Mouse (Mus musculus) hindbrain, embryonic 11.5 days (tissue): ENCODE data around the gene Emc1. TPM values are rescaled to one million over a fixed set of nuclear protein-coding genes. Genes with fewer than 3 reads are reported as not detected.

Experiments used
- ATAC-seq: fragments of 200-750 bp; cut with Nextera tagmentation; 2 replicates; pipeline ENCODE4 v1.8.0; 2017; ENCODE audit warnings: mild to moderate bottlenecking, moderate TSS enrichment, moderate library complexity; ENCODE audit not compliant: low FRiP score
- DNase-seq: peaks from one replicate; pipeline ENCODE4 v3.0.0-alpha.2; 2015; ENCODE audit warnings: low spot score
- H3K27ac ChIP-seq: fragments of 300-500 bp; sonication (generic); 2 replicates; pipeline ENCODE4 v1.5.1; 2014; ENCODE audit warnings: mild to moderate bottlenecking, low read depth, low read length
- H3K27me3 ChIP-seq: fragments of 300-500 bp; sonication (generic); 2 replicates; pipeline ENCODE4 v1.6.1; 2014; ENCODE audit warnings: mild to moderate bottlenecking, low read length, moderate library complexity, mixed read lengths; ENCODE audit not compliant: control insufficient read depth, insufficient read depth
- H3K36me3 ChIP-seq: fragments of 300-500 bp; sonication (generic); 2 replicates; pipeline ENCODE4 v1.6.1; 2014; ENCODE audit warnings: mild to moderate bottlenecking, low read length, moderate library complexity, mixed read lengths; ENCODE audit not compliant: control insufficient read depth, insufficient read depth
- H3K4me1 ChIP-seq: fragments of 300-500 bp; sonication (generic); replicated peaks from 2 replicates; pipeline ENCODE4 v1.6.1; 2014; ENCODE audit warnings: low read length, mixed read lengths; ENCODE audit not compliant: control insufficient read depth, insufficient read depth
- H3K4me2 ChIP-seq: fragments of 300-500 bp; sonication (generic); replicated peaks from 2 replicates; pipeline ENCODE4 v1.6.1; 2014; ENCODE audit warnings: mild to moderate bottlenecking, low read depth, low read length
- H3K4me3 ChIP-seq: fragments of 300-500 bp; sonication (generic); 2 replicates; pipeline ENCODE4 v1.5.1; 2014; ENCODE audit warnings: low read depth, low read length
- H3K9ac ChIP-seq: fragments of 300-500 bp; sonication (generic); 2 replicates; pipeline ENCODE4 v1.6.1; 2014; ENCODE audit warnings: low read depth, low read length
- H3K9me3 ChIP-seq: fragments of 300-500 bp; sonication (generic); 2 replicates; pipeline ENCODE4 v1.6.1; 2016; ENCODE audit warnings: low read length; ENCODE audit not compliant: control insufficient read depth
- WGBS: fragments of 180-500 bp; shearing (Covaris S2); extraction: QIAGEN DNeasy Blood & Tissue Kit; methylation state at CpG from one replicate; pipeline ENCODE4 v1.1.7; 2014; 5-methylcytosine and 5-hydroxymethylcytosine counted together
- polyA plus RNA-seq: library from polyadenylated mRNA; unstranded; fragments of >200 nt; fragmentation: Nextera tagmentation; extraction: Ambion mirVana; gene quantifications from 2 replicates; pipeline ENCODE4 v1.2.1, GENCODE M21; 2014

Gene Emc1
- polyA plus RNA-seq, 1 experiment from 2014 or later, result 23.5 TPM

DNA sequence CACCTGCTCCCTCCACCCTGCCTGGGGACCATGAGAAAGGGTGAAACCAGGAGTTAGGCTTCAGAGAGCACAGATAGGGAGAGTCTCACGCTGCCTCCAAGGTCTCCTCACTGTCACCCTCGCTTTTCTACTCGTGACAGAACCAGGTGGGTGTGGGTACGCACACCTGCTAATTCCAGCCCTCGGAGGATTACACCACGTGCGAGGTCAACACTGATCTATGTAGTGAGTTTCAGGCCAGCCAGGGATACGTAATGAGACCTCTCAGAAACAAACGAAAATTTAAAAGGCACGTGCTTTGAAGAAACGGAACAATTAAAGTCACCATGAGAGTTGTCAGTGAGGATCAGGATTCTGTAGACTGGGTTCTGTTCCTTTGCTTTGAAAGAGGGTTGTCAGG lies 33.9 kb upstream of the Emc1 start:
- DNase-seq (no peak), ATAC-seq (no peak)
- no peak overlapping the region for H3K9ac ChIP-seq
- no peak overlapping the region for H3K4me2 ChIP-seq
- H3K4me3 ChIP-seq, result no peak overlapping the region
- no peaks in the 10 kb centered on the region for H3K9me3 ChIP-seq
- H3K27ac ChIP-seq, result no peak overlapping the region
- no peaks in the 10 kb centered on the region for H3K4me1 ChIP-seq
- no peaks in the 10 kb centered on the region for H3K36me3 ChIP-seq
- H3K27me3 ChIP-seq, result no peaks in the 10 kb centered on the region
- 93% methylated on average over 11 of the region's 11 CpGs for WGBS

DNA sequence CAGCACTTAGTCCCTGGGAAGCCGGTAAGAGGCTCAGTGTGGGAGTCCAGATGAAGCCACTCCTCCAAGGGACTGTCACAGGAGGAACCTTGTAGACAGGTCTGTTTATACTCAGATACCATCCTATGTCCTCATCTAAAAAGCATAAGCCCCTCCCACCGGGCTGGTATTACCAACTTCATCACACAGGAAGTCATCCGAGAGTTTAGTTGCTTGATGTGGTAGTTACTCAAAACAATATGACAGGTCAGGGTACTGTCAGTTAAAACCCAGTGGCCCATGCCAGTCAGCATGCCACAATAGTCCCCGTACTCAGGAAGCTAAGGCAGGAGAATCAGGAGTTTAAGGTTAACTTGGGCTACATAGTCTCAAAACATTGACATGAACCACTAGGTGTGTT lies 32.6 kb upstream of the Emc1 start:
- no peak for ATAC-seq
- H3K4me1 ChIP-seq, result no peaks in the 10 kb centered on the region

DNA sequence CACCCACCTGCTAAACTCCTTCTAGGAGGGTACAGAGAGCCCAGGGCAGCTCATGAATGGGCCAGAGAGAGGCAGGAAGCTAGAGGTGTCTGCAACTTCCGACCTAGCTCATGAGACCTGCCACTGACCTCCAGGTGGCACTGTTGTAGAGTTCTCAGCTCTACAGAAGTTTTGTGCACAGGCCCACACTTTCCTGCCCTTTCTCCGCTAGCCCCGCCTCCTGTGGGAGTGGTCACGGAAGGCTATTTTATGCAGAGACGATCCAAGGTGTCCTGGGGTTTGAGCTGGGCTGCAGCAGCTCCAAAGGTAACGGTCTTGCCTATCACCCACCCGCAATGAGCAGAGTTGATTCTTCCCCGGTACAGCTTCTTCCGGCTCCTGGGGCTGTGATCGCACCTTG lies 21.8 kb upstream of the Emc1 start:
- H3K4me1 ChIP-seq, result no peaks in the 10 kb centered on the region
- H3K27me3 ChIP-seq, result no peaks in the 10 kb centered on the region
- H3K9ac ChIP-seq, result no peak overlapping the region
- no peak overlapping the region for H3K4me3 ChIP-seq
- no peak for ATAC-seq
- WGBS, result 9% methylated on average over 10 of the region's 10 CpGs
- no peak overlapping the region for H3K27ac ChIP-seq
- H3K4me2 ChIP-seq, result peak overlapping the region; percentile 31; the same call in 1 of the 2 replicates
- H3K36me3 ChIP-seq, result no peaks in the 10 kb centered on the region
- H3K9me3 ChIP-seq, result no peaks in the 10 kb centered on the region
- peak; percentile 79 for DNase-seq

More for the DNA sequence above, 32.6 kb upstream of the Emc1 start:
- Histone ChIP-seq H3K9ac (no peak overlapping the region), H3K9me3 (no peaks in the 10 kb centered on the region), H3K36me3 (no peaks in the 10 kb centered on the region), H3K4me3 (no peak overlapping the region), H3K27ac (no peak overlapping the region), H3K4me2 (no peak overlapping the region), H3K27me3 (no peaks in the 10 kb centered on the region)
- no peak for DNase-seq
- WGBS, result 94% methylated on average over 4 of the region's 4 CpGs

DNA sequence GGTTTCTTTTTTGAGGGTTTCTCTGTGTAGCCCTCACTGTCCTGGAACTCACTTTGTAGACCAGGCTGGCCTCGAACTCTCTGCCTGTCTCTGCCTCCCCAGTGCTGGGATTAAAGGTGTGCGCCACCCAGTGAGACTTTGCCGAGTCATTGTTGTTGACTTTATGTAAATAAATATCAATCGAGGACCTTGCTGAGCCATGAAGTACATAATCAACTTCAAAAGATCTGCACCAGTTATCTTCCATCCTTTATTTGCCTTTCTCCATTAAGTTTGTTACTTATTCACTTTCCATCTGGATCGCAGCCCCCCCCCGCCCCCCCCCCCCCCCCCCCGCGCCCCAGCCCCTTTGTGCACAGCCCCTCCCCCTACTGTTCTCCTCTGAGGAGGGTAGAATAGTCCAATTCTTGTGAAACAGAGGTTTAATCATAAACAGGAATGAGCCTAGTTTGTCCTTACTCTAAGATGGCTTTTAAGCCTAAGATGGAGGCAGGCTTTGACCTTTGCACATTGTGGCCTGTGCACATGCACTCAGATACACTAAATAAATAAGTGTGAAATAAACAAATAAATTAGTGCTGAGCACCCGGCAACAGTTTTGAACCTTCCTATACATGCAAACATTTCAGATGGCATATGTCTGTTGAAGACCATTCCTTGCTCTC lies 17.6 kb upstream of the Emc1 start:
- H3K9ac ChIP-seq, result no peak overlapping the region
- ATAC-seq (no peak), DNase-seq (no peak)
- H3K27me3 ChIP-seq, result no peaks in the 10 kb centered on the region; the same call in 1 of the 2 replicates
- no peak overlapping the region for H3K4me3 ChIP-seq
- no peaks in the 10 kb centered on the region for H3K36me3 ChIP-seq
- no peak overlapping the region for H3K4me2 ChIP-seq
- WGBS, result 63% methylated on average over 7 of the region's 9 CpGs
- no peaks in the 10 kb centered on the region for H3K4me1 ChIP-seq
- no peaks in the 10 kb centered on the region for H3K9me3 ChIP-seq
- H3K27ac ChIP-seq, result no peak overlapping the region

DNA sequence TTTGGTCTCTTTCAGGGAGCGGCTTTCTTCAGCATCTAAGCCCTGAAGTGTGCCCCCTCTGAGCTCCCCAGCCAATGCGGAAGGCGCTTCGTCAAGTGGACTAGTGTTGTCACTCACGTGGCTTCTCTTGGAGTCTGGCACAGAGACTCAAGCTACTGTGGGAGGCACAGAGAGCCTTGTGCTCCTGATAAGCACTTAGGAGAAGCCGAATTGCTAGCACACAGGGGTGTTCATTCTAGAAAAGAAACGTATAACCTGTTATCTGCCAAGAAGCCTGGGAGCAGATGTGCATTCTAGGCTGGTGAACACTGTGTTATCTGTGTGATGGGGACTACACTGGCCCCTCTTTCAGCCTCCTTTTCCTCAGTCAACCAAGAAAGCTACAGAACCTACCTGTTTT lies 16.9 kb upstream of the Emc1 start:
- Histone ChIP-seq H3K27me3 (no peaks in the 10 kb centered on the region; the same call in 1 of the 2 replicates), H3K4me3 (no peak overlapping the region), H3K9ac (no peak overlapping the region), H3K36me3 (no peaks in the 10 kb centered on the region), H3K4me2 (no peak overlapping the region), H3K9me3 (no peaks in the 10 kb centered on the region), H3K27ac (no peak overlapping the region), H3K4me1 (no peaks in the 10 kb centered on the region)
- ATAC-seq, result no peak
- 70% methylated on average over 7 of the region's 7 CpGs for WGBS
- DNase-seq, result no peak

DNA sequence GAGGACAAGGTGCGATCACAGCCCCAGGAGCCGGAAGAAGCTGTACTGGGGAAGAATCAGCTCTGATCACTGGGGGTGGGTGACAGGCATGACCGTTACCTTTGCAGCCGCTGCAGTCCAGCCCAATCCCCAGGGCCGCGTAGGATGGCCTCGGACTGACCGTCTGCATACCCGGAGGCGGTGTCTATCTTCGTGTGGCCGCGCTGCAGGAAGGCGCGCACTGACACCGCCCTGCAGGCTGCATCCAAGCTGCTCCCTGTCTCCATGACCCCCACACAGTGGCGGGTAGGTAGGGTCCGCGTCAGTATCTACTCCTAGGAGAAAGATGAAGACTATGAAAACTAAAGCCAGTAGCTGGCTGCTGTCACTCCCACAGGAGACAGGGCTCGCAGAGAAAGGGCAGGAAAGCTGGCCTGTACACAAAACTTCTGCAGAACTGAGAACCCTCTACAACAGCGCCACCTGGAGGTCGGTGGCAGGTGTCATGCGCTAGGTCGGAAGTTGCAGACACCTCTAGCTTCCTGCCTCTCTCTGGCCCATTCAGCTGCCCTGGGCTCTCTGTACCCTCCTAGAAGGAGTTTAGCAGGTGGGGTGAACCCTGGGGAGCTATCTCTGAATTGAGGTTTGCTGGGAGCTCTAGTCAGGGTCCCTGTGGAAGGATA lies 15.4 kb upstream of the Emc1 start:
- H3K27me3 ChIP-seq, result no peaks in the 10 kb centered on the region; the same call in 1 of the 2 replicates
- no peak overlapping the region for H3K9ac ChIP-seq
- no peak for ATAC-seq
- WGBS, result 22% methylated on average over 24 of the region's 24 CpGs
- H3K9me3 ChIP-seq, result no peaks in the 10 kb centered on the region
- H3K4me1 ChIP-seq, result no peaks in the 10 kb centered on the region
- DNase-seq, result peak; percentile 81
- no peak overlapping the region for H3K27ac ChIP-seq
- H3K4me2 ChIP-seq, result 0 out of 2 replicates have a peak overlapping the region, but pooled peaks have one; percentile 14
- H3K36me3 ChIP-seq, result no peaks in the 10 kb centered on the region
- no peak overlapping the region for H3K4me3 ChIP-seq

DNA sequence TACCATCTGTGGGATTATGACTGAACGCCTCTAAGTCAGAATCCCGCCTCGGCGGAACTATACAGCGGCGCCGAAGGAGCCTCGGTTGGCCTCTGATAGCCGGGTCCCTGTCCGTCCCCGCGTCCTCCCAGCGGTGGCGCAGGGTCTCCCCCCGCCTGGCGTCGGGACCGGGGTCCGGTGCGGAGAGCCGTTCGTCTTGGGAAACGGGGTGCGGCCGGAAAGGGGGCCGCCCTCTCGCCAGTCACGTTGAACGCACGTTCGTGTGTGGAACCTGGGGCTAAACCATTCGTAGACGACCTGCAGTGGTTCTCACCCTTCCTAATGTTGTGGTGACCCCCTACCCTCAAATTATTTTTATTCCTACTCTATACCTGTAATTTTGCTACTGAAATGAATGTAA lies 14.2 kb upstream of the Emc1 start:
- 55% methylated on average over 33 of the region's 33 CpGs for WGBS

DNA sequence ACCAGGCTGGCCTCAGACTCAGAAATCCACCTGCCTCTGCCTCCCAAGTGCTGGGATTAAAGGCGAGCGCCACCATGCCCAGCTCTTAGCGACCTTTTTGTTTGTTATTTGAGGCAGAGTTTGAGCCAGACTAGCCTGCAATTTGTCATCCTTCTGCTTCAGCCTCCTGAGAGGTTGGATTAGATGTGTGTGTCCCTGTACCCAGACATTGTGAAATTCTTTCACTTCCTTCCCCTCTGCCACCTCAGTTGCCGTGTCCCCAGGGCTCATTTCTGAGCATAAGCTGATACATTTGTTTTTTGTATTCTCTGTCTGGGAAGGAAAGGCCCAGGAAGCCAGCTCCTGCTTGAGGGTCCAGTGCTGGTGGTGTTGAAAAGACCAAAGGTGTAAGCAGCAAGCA lies 11.6 kb upstream of the Emc1 start:
- DNase-seq, result no peak
- Histone ChIP-seq H3K4me2 (no peak overlapping the region), H3K27ac (no peak overlapping the region), H3K36me3 (no peaks in the 10 kb centered on the region), H3K4me3 (no peak overlapping the region), H3K9ac (no peak overlapping the region), H3K4me1 (no peaks in the 10 kb centered on the region), H3K27me3 (no peaks in the 10 kb centered on the region; the same call in 1 of the 2 replicates), H3K9me3 (no peaks in the 10 kb centered on the region)
- ATAC-seq, result no peak
- WGBS, result 81% methylated on average over 4 of the region's 4 CpGs

More for the DNA sequence above, 14.2 kb upstream of the Emc1 start:
- H3K9ac ChIP-seq, result no peak overlapping the region
- H3K4me2 ChIP-seq, result no peak overlapping the region
- H3K27ac ChIP-seq, result no peak overlapping the region
- H3K36me3 ChIP-seq, result no peaks in the 10 kb centered on the region
- no peaks in the 10 kb centered on the region; the same call in 1 of the 2 replicates for H3K27me3 ChIP-seq
- H3K4me1 ChIP-seq, result no peaks in the 10 kb centered on the region
- DNase-seq (no peak), ATAC-seq (no peak)
- H3K9me3 ChIP-seq, result no peaks in the 10 kb centered on the region
- no peak overlapping the region for H3K4me3 ChIP-seq
